Mouse (Mus musculus): ENCODE data around the gene Itga3. TPM values are rescaled to one million over a fixed set of nuclear protein-coding genes. Genes with fewer than 3 reads are reported as not detected.

The Itga3 gene
- total RNA-seq, 4 experiments from 2014 or later = 15.9 to 22.5 (median 19.6) TPM

DNA sequence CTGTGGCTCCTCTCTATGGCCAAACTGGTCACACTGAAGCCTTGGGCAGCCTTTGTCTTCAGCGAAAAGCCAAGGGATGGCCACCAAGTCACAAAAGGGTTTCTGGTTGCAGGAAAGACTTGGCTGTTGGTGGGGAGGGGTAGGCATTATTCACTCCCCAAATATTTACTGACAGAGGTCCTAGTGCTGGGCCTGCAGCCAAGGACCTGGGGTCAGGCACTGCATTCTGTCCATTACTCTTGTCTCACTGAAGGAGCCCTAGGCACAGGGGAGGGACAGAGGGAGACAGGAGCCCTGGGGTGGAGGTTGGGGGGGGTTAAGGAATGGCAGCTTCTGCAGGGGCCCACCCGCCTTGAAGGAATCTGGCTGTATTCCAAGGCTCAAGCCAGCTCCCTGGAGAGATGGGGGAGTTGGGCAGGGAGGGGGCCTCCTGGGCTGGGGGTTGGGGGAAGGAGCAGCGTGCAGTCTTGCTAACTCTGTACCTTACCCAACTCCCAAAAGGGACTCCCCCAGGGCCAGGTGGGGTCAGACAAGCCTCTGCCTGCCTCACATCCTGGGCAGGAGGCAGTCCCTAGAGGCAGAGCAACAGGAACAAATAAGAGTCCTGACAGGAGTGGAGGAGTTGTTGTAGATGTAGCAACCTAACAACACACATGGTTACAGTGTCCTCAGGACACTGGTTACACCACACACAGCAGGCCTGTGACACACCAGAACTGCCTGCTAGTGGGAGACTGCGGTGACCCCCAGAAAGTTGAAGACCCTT lies 20.2 kb upstream of the Itga3 start:
- no peak for DNase-seq (ENCODE audit: low spot score in 2 of 2)

DNA sequence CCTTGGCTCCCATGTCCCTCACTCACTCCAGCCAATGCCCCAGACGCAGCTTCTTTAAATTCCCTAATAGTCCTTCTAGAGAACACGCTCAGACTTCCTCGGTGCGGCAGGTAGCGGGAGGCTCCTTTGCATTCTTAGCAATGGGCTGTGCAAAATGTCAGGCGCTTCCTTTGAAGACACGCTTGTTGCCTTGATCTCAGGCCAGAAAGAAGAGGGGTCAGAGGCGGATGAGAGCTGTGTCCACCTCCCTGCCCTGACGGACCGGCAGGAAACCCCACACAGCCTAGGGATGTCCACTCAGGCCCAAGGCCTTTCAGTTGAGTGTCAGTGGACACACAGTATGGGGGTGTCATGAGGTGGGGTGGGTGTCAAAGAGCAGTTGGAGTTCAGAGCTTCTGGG lies 19.0 kb upstream of the Itga3 start:
- DNase-seq (ENCODE audit: low spot score in 2 of 2) = no peak

DNA sequence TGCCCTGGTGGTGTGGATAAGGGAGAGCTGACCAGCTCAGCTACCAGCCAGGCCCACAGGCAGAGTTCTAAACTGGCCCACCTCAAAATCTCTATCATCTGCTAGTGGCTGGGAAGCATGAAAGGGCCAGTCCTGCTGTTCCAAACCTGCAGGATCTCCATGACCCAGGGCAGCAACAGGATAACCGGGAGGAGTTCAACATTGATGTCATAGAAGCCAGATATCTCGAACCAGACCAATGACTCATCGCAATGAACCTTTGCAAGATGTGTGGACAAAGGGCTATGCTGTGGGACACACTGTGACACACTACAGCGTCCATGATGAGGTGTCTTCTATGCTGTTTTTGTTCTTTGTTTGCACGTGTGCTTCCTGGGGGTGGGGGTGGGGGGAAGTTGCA lies 16.5 kb upstream of the Itga3 start:
- DNase-seq (ENCODE audit: low spot score in 2 of 2) = no peak

DNA sequence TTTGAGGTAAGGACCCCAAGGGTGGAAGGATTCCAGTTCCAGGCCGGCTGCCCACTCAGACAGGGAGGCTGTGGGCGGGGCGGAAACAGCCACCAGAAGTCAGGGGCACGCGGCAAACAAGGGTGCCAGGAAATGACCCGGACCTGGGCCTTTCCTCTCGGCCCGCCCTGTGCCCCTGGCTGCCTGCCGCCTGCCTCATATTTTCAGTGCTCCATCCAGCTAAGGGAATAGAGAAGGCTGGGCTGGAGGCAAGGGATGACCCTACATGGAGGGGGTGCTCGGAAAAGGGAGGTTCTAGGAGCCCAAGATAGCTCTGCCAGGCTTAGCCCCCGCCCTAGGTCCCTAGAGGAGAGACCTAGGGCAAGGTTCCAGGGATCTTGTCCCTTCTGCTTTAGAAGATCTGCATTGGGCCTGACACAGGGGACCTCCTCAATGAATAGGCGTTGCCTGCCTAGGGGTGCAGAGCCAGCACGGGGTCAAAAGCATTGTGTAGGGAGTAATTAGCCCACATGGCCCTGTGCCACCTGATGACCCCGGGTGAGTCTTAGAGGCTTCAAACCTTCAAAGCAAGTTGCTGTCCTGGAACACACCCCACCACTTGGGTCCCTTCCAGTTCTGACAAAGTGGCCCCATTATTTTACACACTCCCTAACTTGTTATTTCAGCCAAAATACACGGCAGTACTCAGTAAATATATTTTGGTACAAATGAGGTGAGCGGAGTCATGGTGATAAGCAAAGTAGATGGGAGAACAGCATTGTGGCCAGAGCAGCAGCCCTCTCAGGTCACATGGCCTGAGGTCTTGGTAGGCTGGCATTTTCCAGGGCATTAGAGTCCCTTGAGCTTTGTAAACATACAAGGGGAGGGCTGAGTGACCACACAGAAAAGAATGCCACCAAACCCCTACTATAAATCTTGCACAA lies 12.5 kb upstream of the Itga3 start:
- no peak for DNase-seq (ENCODE audit: low spot score in 2 of 2)

DNA sequence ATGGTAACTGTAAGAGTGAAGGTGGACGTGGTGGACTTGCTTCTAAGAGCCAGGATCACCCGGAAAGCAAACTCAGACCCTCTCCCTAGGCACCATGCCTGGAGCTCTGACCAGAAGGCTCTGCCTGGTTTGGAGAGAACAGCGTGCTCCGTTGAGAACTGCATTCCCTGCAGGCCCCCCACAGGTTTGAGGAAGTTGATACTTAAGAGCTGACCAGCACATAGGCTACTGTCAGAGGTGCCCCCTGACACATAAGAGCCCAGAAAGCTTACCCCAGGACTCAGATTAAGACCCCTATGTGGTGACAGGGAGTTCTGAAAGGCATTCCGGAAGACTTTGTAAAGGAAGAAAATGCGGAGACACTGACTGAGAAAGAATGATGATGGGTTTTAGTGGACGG lies 11.7 kb upstream of the Itga3 start:
- no peak for DNase-seq (ENCODE audit: low spot score in 2 of 2)

DNA sequence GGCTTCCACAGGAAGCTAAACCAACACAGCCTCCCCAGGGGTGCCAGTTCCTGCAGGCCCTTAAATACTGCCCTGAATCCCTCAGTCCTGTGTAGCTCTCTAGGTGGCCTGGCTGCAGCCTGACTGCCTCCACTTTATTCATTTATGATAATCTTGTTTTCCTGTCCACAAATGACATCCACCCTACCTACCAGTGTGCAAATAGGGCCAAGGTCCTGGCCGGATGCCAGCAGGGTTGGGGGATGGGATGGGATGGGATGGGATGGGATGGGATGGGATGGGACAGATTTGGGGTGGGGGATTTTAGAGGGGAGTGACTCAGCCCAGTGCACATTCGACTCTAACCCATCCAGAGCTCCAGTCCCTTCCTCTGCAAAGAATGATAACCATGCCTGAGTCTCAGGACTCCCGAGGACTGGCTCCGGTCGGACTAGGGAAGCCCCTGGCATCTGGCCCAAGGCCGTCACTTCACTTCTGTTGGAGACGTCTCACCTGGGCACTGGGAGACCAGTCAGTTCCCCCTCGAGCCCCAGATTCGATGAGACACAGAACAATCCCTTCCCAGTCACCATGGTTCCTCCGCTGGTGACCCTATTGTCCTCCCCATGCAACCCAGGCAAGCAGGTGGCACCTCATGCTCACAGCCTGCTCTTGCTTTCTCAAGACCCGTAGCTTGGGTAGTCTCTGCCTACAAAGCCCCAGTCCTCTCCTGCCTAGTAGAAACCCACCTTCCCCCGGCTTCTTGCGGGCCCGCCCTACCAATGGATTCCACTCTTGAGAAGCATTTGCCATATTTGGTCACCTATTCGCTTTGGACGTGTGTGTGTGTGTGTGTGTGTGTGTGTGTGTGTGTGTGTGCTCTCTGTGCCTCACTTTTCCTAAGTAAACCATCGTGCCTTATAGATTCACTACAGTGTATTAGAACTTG lies 11.0 kb upstream of the Itga3 start:
- DNase-seq (ENCODE audit: low spot score in 2 of 2) = no peak

DNA sequence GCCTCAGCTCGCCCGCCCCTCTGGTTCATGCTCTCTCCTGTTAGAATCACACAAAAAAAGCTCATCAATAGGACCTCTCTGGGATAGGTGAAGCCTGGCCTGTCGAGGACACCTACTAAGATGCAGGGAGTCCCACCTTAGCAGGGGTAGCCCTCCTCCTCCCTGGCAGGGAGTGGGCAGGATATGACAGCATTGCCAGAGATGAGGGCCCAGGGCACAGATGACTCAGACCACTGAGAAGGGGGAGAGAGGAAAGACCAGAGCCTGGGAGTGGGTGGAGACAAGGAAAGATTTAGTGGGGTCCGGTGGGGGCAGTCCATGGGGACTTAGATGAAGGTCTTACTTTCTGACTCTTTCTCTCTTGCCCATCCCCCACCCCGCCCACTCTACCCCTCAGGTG lies 9.6 kb upstream of the Itga3 start:
- DNase-seq (ENCODE audit: low spot score in 2 of 2) = no peak

DNA sequence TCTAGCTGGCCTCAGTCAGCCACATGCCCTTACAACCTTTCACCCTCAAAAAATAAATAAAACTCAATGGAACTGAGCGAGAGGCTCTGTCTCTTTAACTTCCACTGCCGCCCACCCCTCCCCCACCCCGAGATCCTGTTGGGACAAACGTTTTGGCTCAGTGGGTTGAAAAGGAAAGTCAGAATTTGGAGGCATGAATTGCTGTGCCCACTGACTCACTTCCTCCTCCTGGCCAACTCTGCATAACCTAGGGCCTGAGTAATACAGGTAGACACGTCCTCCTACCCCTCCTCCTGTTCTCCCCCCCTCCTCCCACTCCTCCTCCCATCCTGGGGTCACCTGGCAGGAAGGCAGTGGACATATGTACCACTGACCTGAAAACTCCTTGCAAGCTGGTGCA lies 9.1 kb upstream of the Itga3 start:
- DNase-seq (ENCODE audit: low spot score in 2 of 2) = no peak

DNA sequence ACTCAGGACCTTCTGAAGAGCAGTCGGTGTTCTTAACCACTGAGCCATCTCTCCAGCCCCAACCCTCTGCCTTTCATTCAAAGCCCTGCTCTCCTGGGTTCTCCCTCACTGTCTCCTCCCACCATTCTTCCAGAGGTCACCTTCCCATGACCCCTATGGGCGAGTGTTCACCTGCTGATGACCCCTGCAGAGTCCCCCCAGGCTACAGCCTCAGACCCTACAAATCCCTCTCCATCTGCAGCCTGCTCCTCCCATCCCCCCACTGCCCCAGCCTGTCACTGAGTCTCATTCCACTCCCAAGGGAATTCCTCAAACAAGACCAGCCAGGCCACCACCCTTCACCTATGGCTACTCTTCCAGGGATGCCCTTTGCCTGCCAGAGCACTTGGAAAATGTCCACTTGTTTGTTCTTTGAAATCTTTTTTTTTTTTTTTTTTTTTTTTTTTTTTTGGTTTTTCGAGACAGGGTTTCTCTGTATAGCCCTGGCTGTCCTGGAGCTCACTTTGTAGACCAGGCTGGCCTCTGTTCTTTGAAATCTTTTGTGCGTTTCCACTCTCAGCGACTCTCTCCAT lies 8.3 kb upstream of the Itga3 start:
- DNase-seq (ENCODE audit: low spot score in 2 of 2) = no peak

DNA sequence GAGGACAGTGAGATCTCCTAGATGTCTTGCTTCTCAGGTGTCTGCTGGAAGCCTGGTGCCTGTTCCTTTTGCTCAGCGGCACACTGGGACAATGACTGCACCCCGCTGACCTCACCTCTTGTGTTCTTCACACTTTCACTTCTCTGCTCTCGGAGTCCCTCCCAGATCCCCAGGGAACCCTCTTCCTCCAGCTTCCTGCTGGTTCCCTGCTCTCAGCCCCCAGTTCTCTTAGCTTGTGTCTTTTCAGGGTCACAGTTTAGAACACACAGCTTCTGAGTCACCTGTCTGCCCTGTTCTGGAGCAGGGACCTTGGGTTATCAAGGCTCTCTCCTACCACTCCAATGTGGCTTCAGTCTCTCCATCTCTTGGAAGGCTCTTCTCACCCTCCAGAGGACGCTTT lies 7.6 kb upstream of the Itga3 start:
- no peak for DNase-seq (ENCODE audit: low spot score in 2 of 2)

DNA sequence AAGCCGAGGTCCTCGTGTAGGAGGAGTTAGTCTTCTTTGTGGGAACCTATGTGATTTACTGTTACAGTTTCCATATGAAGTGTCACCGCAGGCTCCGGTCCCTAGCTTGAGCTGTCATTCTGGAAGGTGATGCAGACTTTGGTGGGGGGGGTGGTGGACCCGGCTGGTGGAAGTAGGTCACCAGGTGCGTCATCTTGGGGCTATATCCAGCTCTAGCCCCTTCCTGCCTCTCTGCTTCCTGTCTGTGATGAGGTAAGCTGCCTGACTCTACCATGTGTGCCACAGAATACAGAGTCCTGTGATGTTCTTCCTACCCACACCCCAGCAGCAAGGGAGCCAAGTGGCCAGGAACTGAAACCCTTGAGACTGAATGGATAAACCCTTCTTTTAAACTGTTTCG lies 6.3 kb upstream of the Itga3 start:
- no peak for DNase-seq (ENCODE audit: low spot score in 2 of 2)

DNA sequence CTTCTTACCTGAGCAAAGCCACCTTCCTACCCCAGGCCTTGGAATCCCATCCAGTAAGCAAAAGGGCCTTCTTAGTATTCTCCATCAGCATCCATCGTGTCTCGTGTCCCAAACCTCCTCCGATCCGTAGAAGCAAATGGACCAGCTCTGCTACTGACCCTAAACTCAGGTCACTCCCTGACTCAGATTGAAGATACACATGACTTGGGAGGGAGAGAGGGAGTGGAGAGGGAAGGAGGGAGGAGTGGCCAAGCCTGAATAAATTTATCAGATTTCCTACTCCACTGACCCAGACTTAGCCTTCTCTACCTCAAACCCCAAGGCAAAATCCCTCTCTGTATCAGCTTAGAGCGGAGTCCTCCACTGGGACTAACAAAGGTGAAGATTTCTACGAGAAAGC lies 4.2 kb upstream of the Itga3 start:
- DNase-seq (ENCODE audit: low spot score in 2 of 2) = no peak

DNA sequence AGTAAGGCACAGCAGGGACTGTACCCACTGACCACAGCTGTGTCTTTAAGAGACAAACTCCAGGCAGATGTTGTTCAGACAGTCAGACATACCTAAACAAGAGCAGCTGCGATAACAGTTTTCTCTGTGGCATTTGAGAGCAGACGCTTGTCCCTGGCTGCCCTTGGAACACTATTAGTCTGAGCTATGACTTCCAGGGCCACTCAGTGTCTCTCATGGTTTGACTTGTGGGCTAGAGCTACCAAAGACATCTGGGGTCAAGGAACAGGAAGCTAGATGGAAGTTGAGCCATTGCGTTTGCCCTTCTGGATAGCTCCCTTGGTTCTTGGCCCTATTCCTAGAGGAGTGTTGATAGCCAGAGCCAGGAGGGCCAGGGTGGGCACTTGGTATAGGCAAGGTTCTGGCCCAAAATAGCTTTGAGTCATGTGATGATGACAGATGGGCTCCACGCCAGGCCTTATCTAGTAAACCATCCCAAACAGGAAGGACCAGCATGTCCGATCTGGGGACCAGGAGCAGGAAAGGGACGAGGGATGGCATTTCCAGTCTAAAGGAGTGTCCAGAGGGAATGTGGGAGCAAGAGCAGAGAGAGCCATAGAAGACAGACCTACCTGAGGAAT lies 2.8 kb upstream of the Itga3 start:
- no peak for DNase-seq (ENCODE audit: low spot score in 2 of 2)

DNA sequence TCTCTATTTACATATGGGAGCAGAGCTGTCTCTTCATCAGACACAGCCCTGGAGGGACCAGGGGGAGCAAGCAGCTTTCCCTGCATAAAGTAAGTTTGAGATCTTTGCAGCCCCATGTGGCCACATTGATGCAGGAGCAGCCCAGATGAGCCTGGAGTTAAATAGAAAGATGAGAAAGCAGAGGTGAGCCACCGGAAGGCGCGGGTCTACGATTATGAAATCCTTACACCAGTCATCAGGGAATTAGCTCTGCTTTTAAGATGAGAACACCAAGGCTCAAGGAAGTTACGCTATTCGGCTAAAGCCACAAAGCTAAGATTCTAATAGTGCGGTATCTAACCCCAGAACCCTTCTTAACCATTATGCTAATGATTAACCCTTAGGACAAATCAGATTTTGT lies 1.4 kb upstream of the Itga3 start:
- no peak for DNase-seq (ENCODE audit: low spot score in 2 of 2)

DNA sequence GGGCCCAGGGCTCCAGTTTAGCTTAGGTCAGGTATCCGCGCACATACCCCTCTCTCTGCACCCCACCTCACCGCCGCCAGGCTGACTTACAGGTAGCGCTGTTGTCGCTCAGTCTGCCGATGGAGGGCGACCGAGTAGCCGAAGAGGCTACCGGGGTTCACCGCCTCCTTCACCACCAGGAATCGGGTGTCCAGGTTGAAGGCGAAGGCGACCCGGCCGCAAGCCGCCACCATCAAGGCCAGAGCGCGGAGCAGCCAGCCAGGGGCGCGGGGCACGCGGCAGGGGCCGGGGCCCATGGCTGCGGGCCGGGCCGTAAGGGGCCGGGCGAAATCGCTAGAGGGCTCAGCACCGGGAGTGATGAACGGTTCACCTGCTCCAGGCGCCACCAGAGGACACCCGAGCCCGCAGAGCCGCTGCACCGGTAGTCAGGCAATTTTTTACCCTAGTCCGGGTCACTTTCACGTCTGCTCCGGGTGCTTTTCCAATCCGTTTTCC lies 513 bp downstream of the Itga3 start:
- DNase-seq (ENCODE audit: low spot score in 2 of 2) = no peak

DNA sequence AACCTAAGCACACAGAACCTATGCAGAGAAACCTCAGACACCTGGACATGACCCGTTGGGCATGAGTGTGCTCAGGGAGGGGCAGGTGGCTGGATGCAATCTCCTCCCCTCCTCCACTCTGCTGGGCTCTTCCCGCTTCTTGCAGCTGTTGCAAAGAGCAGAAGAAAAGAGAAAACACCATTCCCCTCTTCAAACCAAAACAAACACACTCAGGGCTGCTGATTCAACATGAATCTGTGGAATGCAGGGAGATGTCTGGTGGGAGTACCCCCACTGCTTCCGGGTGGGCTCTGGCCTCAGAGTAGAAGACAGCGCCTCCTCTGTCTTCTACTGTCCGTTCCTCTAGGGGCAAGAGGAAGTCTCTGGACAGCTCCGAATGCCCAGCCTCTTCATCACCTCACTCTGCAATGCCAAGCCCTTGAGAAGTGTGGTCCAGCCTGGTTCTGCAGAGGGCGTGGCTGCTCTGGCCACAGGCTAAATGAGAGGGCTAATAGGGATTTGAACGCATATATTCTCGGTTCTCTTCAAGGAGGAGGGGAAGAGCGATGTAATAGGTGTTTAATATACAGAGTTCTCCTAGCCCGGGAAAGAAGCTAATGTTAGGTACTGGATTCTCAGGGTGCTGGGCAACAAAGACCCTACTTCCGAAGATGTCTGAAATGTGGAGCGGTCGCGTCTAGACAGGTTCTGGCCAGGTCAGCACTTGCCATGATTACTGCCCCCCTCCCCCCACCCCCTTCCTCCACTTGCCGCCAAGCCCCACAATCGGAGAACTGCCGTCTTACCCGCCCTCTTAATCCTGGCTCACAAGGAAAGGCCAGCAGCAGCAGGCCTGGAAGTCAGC lies 1.2 kb downstream of the Itga3 start:
- DNase-seq (ENCODE audit: low spot score in 2 of 2) = no peak

DNA sequence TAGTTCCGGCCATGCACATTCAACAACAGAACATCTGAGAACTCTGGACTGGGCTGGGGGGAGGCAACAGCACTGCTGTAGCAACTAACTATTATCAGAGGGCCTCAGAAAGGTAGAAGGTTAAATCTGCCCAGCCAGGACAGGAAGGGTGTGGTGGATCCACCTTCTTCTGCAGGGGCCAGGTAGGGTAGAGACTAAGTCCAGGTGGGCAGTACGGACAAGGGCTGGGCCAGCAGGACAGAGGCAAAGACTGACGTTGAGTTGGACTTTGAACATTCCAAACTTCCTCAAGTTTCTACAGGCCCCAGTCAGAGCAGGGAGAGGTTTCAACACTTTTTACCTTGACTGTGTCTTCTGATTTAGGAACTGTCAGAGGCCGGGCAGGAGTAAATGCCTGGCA lies 1.9 kb downstream of the Itga3 start:
- DNase-seq (ENCODE audit: low spot score in 2 of 2) = no peak

DNA sequence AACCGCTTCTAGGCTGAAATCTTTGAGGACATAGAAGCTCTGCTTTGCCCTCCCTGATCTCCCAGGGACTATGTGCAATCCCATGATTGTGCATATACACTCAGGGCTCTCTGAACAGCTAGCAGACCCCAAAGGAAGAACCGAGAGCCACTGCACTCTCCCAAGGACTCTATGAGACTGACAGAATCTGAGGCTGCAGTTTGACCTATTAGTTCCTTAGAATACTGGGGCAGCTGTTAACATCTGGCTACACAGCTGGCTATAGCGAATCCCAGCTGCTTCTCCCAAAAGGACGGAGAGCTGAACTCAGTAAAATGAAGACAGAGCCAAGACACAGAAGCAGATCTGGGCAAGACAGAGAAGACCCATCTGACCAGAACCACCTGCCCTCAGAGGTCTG lies 2.8 kb downstream of the Itga3 start:
- DNase-seq (ENCODE audit: low spot score in 2 of 2) = no peak

DNA sequence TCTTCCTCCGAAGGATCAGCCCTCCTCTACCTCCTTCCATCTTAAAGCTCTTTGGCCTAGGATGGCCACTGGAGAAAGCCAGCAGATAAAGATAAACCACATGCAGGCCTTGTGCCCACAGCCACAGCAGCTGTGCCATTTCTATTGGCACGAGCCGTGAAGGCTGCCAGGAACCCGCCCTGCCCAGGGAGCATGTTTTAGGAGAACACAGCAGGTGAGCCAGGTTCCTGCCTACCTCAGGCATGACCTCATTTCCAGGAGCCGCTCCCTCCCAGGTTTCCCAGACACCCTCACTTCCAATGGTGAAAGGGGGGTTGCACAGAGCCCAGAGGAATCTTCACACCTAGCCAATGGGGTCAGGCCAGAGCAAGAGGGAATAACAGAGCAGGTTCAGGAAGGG lies 3.8 kb downstream of the Itga3 start:
- DNase-seq (ENCODE audit: low spot score in 2 of 2) = no peak

DNA sequence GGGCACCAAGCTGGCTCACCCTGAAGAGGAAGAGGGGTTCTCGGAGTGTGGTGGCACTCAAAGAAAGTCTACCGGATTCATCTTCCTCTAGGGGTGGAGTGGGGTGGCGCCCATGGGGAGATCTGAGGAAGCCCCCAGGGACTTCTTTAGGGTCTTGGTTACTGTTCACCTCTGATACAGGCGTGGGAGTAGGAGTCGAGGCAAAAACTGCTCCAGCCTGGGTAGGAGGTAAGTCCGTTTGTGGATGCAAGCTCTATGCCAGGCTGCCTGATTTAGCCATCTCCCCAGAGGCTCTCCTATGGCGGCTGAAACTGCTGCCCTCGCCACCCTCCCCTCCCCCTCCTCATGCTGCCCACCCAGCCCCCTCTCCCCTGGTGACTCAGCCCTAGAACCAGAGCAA lies 4.5 kb downstream of the Itga3 start:
- no peak for DNase-seq (ENCODE audit: low spot score in 2 of 2)
